Mouse (Mus musculus) erythroblast, adult 5-6 weeks (primary cell): ENCODE data around the gene Gm17078. TPM values are rescaled to one million over a fixed set of nuclear protein-coding genes. Genes with fewer than 3 reads are reported as not detected.
"Not testable (repeated sequence)": the region's sequence is repeated elsewhere in the genome, so short reads cannot be mapped to it uniquely, and the experiment has no call there.

Experiments
- ATAC-seq: replicated peaks from 2 replicates; pipeline ENCODE4 v1.8.0; 2016; ENCODE audit warnings: moderate number of reproducible peaks, mild to moderate bottlenecking, moderate TSS enrichment, inconsistent platforms; ENCODE audit not compliant: poor library complexity, low FRiP score, severe bottlenecking
- total RNA-seq, 2 experiments: library from RNA; stranded (forward) in 1 of 2; stranded (reverse) in 1 of 2; fragments of 150-400 nt in 1 of 2; fragments of 200-764, 138-1000 nt in 1 of 2; gene quantifications; 2 replicates each; pipeline versions ENCODE4 v1.2.3 to v1.2.4; 2015 to 2017; ENCODE audit warnings: low replicate concordance in 2 of 2

Gene Gm17078
- total RNA-seq (2015; ENCODE audit: low replicate concordance): not detected in 2 replicates
- not detected in 2 replicates for total RNA-seq (2017; ENCODE audit: low replicate concordance)

GRCm38 (mm10) chr14:51611210-51611609 lies at the start of gene Gm17078:
TSS of gene Gm17078 (minus strand) at chr14:51611310.
- no peak for ATAC-seq

GRCm38 (mm10) chr14:51635566-51635965 lies 24.5 kb upstream of the Gm17078 start, which contains the start of gene Gm4181:
TSS of gene Gm4181 (minus strand) at chr14:51635666.
- ATAC-seq: not testable (repeated sequence)

- not testable (repeated sequence) for ATAC-seq
Measured at GRCm38 (mm10) chr14:51632426-51632825, 21.3 kb upstream of the Gm17078 start.

GRCm38 (mm10) chr14:51592039-51592438 lies 19.1 kb downstream of the Gm17078 start, which contains the start of gene Gm17174:
TSS of gene Gm17174 (minus strand) at chr14:51592139.
- not testable (repeated sequence) for ATAC-seq

GRCm38 (mm10) chr14:51573963-51574362 lies 37.1 kb downstream of the Gm17078 start, which contains the start of gene Gm17175:
TSS of gene Gm17175 (minus strand) at chr14:51574063.
- ATAC-seq: not testable (repeated sequence)

Other genes starting within 250 kb of the Gm17078 start
- gene Gm7247, start 249.6 kb downstream of the Gm17078 start, total RNA-seq (2015; ENCODE audit: low replicate concordance): not detected in 2 replicates
- not detected in 2 replicates for gene Gm7247, start 249.6 kb downstream of the Gm17078 start, total RNA-seq (2017; ENCODE audit: low replicate concordance)
- gene Vmn2r88, start 200.5 kb downstream of the Gm17078 start, total RNA-seq (2015; ENCODE audit: low replicate concordance): not detected in 2 replicates
- gene Vmn2r88, start 200.5 kb downstream of the Gm17078 start, total RNA-seq (2017; ENCODE audit: low replicate concordance): not detected in 2 replicates
- not detected in 2 replicates for gene Vmn2r89, start 159.5 kb downstream of the Gm17078 start, total RNA-seq (2015; ENCODE audit: low replicate concordance)
- gene Vmn2r89, start 159.5 kb downstream of the Gm17078 start, total RNA-seq (2017; ENCODE audit: low replicate concordance): not detected in 2 replicates
- not detected in 2 replicates for gene Gm5622, start 58.5 kb downstream of the Gm17078 start, total RNA-seq (2015; ENCODE audit: low replicate concordance)
- not detected in 2 replicates for gene Gm5622, start 58.5 kb downstream of the Gm17078 start, total RNA-seq (2017; ENCODE audit: low replicate concordance)
- gene Gm17175, start 37.2 kb downstream of the Gm17078 start, total RNA-seq (2015; ENCODE audit: low replicate concordance): not detected in 2 replicates
- not detected in 2 replicates for gene Gm17175, start 37.2 kb downstream of the Gm17078 start, total RNA-seq (2017; ENCODE audit: low replicate concordance)
- gene Gm17174, start 19.2 kb downstream of the Gm17078 start, total RNA-seq (2015; ENCODE audit: low replicate concordance): not detected in 2 replicates
- not detected in 2 replicates for gene Gm17174, start 19.2 kb downstream of the Gm17078 start, total RNA-seq (2017; ENCODE audit: low replicate concordance)
- gene Gm4181, start 24.4 kb upstream of the Gm17078 start, total RNA-seq (2015; ENCODE audit: low replicate concordance): not detected in 2 replicates
- not detected in 2 replicates for gene Gm4181, start 24.4 kb upstream of the Gm17078 start, total RNA-seq (2017; ENCODE audit: low replicate concordance)
- not detected in 2 replicates for gene Gm17079, start 84.2 kb upstream of the Gm17078 start, total RNA-seq (2015; ENCODE audit: low replicate concordance)
- gene Gm17079, start 84.2 kb upstream of the Gm17078 start, total RNA-seq (2017; ENCODE audit: low replicate concordance): 0.68 TPM in 1 of 2 replicates, not detected in the other
- not detected in 2 replicates for gene Gm5800, start 105.9 kb upstream of the Gm17078 start, total RNA-seq (2015; ENCODE audit: low replicate concordance)
- not detected in 2 replicates for gene Gm5800, start 105.9 kb upstream of the Gm17078 start, total RNA-seq (2017; ENCODE audit: low replicate concordance)
- not detected in 2 replicates for gene Ang4, start 162.3 kb upstream of the Gm17078 start, total RNA-seq (2015; ENCODE audit: low replicate concordance)
- gene Ang4, start 162.3 kb upstream of the Gm17078 start, total RNA-seq (2017; ENCODE audit: low replicate concordance): not detected in 2 replicates
- not detected in 2 replicates for gene AY358078, start 188.7 kb upstream of the Gm17078 start, total RNA-seq (2015; ENCODE audit: low replicate concordance)
- not detected in 2 replicates for gene AY358078, start 188.7 kb upstream of the Gm17078 start, total RNA-seq (2017; ENCODE audit: low replicate concordance)
- 35.1 and 35.2 TPM in 2 replicates for gene Ear6, start 242.4 kb upstream of the Gm17078 start, total RNA-seq (2015; ENCODE audit: low replicate concordance)
- 59.2 and 65.9 TPM in 2 replicates for gene Ear6, start 242.4 kb upstream of the Gm17078 start, total RNA-seq (2017; ENCODE audit: low replicate concordance)